Mouse (Mus musculus) adrenal gland, postnatal 36 days (tissue): ENCODE measurements around the gene 4933407L21Rik. TPM values are rescaled to one million over a fixed set of nuclear protein-coding genes. Genes with fewer than 3 reads are reported as not detected.
"Not testable (repeated sequence)": the region's sequence is repeated elsewhere in the genome, so short reads cannot be mapped to it uniquely, and the experiment has no call there.

ENCODE experiments used
- DNase-seq, 2 experiments: peaks; one replicate each; pipeline ENCODE4 v3.0.0; 2021; ENCODE audit warnings: mixed read lengths in 1 of 2
- total RNA-seq, 2 experiments: library from RNA; stranded (reverse); gene quantifications; 2 replicates each; pipeline ENCODE4 v1.2.3; 2021

4933407L21Rik gene
- total RNA-seq, 2 experiments from 2014 or later = not detected

- no peak for DNase-seq
Observed at GRCm38 (mm10) chr1:85959129-85959888, 31.0 kb downstream of the 4933407L21Rik start.

- DNase-seq = no peak
Observed at GRCm38 (mm10) chr1:85959889-85960276, 31.6 kb downstream of the 4933407L21Rik start.

- DNase-seq = no peak
Observed at GRCm38 (mm10) chr1:85960873-85961272, 32.6 kb downstream of the 4933407L21Rik start, which contains the start of gene Gpr55. TSS of gene Gpr55 (minus strand) at chr1:85961007.

- DNase-seq = no peak
Observed at GRCm38 (mm10) chr1:85962081-85962480, 33.8 kb downstream of the 4933407L21Rik start.

GRCm38 (mm10) chr1:85965856-85966255 lies 37.6 kb downstream of the 4933407L21Rik start:
- DNase-seq = no peak

GRCm38 (mm10) chr1:85969081-85969480 lies 40.8 kb downstream of the 4933407L21Rik start:
- DNase-seq = no peak

- no peak for DNase-seq
Observed at GRCm38 (mm10) chr1:85969519-85969918, 41.2 kb downstream of the 4933407L21Rik start.

GRCm38 (mm10) chr1:85971070-85971469 lies 42.8 kb downstream of the 4933407L21Rik start:
- DNase-seq = no peak

GRCm38 (mm10) chr1:85972341-85972740 lies 44.1 kb downstream of the 4933407L21Rik start:
- no peak for DNase-seq

- DNase-seq = no peak
Observed at GRCm38 (mm10) chr1:85973468-85973877, 45.2 kb downstream of the 4933407L21Rik start.

GRCm38 (mm10) chr1:85977709-85978108 lies 49.4 kb downstream of the 4933407L21Rik start:
- peak; percentile 77 to 80 for DNase-seq

- DNase-seq = peak; percentile 80 to 82
Observed at GRCm38 (mm10) chr1:85981738-85982357, 53.6 kb downstream of the 4933407L21Rik start.

- DNase-seq = no peak
Observed at GRCm38 (mm10) chr1:85985784-85986183, 57.5 kb downstream of the 4933407L21Rik start.

GRCm38 (mm10) chr1:85988351-85988750 lies 60.1 kb downstream of the 4933407L21Rik start:
- no peak for DNase-seq

- not testable (repeated sequence) for DNase-seq
Observed at GRCm38 (mm10) chr1:85988882-85989281, 60.6 kb downstream of the 4933407L21Rik start.

Other genes with a start within 250 kb of the 4933407L21Rik start
- gene A630001G21Rik, start 149.8 kb upstream of the 4933407L21Rik start, total RNA-seq = under 1 TPM; 0.56 to 0.86 TPM
- 100 to 1,000 TPM; 115 to 138 TPM for gene Cab39, start 135.0 kb upstream of the 4933407L21Rik start, total RNA-seq
- 100 to 1,000 TPM; 508 to 581 TPM for gene Itm2c, start 34.2 kb upstream of the 4933407L21Rik start, total RNA-seq
- 1 to 10 TPM; 2.7 to 2.8 TPM for gene Gpr55, start 32.5 kb downstream of the 4933407L21Rik start, total RNA-seq
- not detected for gene Spata3, start 88.3 kb downstream of the 4933407L21Rik start, total RNA-seq
- under 1 TPM; 0.16 to 0.17 TPM for gene 2810459M11Rik, start 117.4 kb downstream of the 4933407L21Rik start, total RNA-seq
- gene Psmd1, start 135.9 kb downstream of the 4933407L21Rik start, total RNA-seq = 100 to 1,000 TPM; 122 to 128 TPM
- gene Htr2b, start 183.5 kb downstream of the 4933407L21Rik start, total RNA-seq = under 1 TPM in 1 of 2 experiments, not detected in 1; 0.13 TPM
- 1 to 10 TPM; 3.0 to 4.1 TPM for gene Gm21972, start 205.2 kb downstream of the 4933407L21Rik start, total RNA-seq
- gene Armc9, start 226.3 kb downstream of the 4933407L21Rik start, total RNA-seq = 1 to 10 TPM; 9.3 to 9.6 TPM